Mouse (Mus musculus) hindbrain, embryonic 11.5 days (tissue): ENCODE data around the gene Caly. TPM values are rescaled to one million over a fixed set of nuclear protein-coding genes. Genes with fewer than 3 reads are reported as not detected.

Experiments used
- ATAC-seq: fragments of 200-750 bp; cut with Nextera tagmentation; 2 replicates; pipeline ENCODE4 v1.8.0; 2017; ENCODE audit warnings: mild to moderate bottlenecking, moderate TSS enrichment, moderate library complexity; ENCODE audit not compliant: low FRiP score
- DNase-seq: peaks from one replicate; pipeline ENCODE4 v3.0.0-alpha.2; 2015; ENCODE audit warnings: low spot score
- H3K27ac ChIP-seq: fragments of 300-500 bp; sonication (generic); 2 replicates; pipeline ENCODE4 v1.5.1; 2014; ENCODE audit warnings: mild to moderate bottlenecking, low read depth, low read length
- H3K27me3 ChIP-seq: fragments of 300-500 bp; sonication (generic); 2 replicates; pipeline ENCODE4 v1.6.1; 2014; ENCODE audit warnings: mild to moderate bottlenecking, low read length, moderate library complexity, mixed read lengths; ENCODE audit not compliant: control insufficient read depth, insufficient read depth
- H3K36me3 ChIP-seq: fragments of 300-500 bp; sonication (generic); 2 replicates; pipeline ENCODE4 v1.6.1; 2014; ENCODE audit warnings: mild to moderate bottlenecking, low read length, moderate library complexity, mixed read lengths; ENCODE audit not compliant: control insufficient read depth, insufficient read depth
- H3K4me1 ChIP-seq: fragments of 300-500 bp; sonication (generic); replicated peaks from 2 replicates; pipeline ENCODE4 v1.6.1; 2014; ENCODE audit warnings: low read length, mixed read lengths; ENCODE audit not compliant: control insufficient read depth, insufficient read depth
- H3K4me2 ChIP-seq: fragments of 300-500 bp; sonication (generic); replicated peaks from 2 replicates; pipeline ENCODE4 v1.6.1; 2014; ENCODE audit warnings: mild to moderate bottlenecking, low read depth, low read length
- H3K4me3 ChIP-seq: fragments of 300-500 bp; sonication (generic); 2 replicates; pipeline ENCODE4 v1.5.1; 2014; ENCODE audit warnings: low read depth, low read length
- H3K9ac ChIP-seq: fragments of 300-500 bp; sonication (generic); 2 replicates; pipeline ENCODE4 v1.6.1; 2014; ENCODE audit warnings: low read depth, low read length
- H3K9me3 ChIP-seq: fragments of 300-500 bp; sonication (generic); 2 replicates; pipeline ENCODE4 v1.6.1; 2016; ENCODE audit warnings: low read length; ENCODE audit not compliant: control insufficient read depth
- WGBS: fragments of 180-500 bp; shearing (Covaris S2); extraction: QIAGEN DNeasy Blood & Tissue Kit; methylation state at CpG from one replicate; pipeline ENCODE4 v1.1.7; 2014; 5-methylcytosine and 5-hydroxymethylcytosine counted together
- polyA plus RNA-seq: library from polyadenylated mRNA; unstranded; fragments of >200 nt; fragmentation: Nextera tagmentation; extraction: Ambion mirVana; gene quantifications from 2 replicates; pipeline ENCODE4 v1.2.1, GENCODE M21; 2014

The Caly gene
- polyA plus RNA-seq, 1 experiment from 2014 or later, result 12.1 TPM

- Histone ChIP-seq H3K9ac (peak overlapping the region; percentile 52), H3K36me3 (no peaks in the 10 kb centered on the region), H3K4me1 (peaks cover 25% of the 10 kb centered on the region), H3K27ac (peak overlapping the region; percentile 97), H3K27me3 (peaks cover 18% of the 10 kb centered on the region), H3K9me3 (no peaks in the 10 kb centered on the region), H3K4me3 (peak overlapping the region; percentile 36), H3K4me2 (peak overlapping the region; percentile 66)
- DNase-seq (peak; percentile 93), ATAC-seq (peak; percentile 84)
- WGBS, result 2% methylated on average over 53 of the region's 53 CpGs
Measured at GRCm38 (mm10) chr7:140057413-140058407, 24.6 kb downstream of the Caly start.

- DNase-seq, result no peak
- Histone ChIP-seq H3K9ac (no peak overlapping the region), H3K27ac (no peak overlapping the region), H3K4me3 (no peak overlapping the region), H3K4me1 (peaks cover 7% of the 10 kb centered on the region), H3K9me3 (no peaks in the 10 kb centered on the region), H3K36me3 (no peaks in the 10 kb centered on the region), H3K4me2 (no peak overlapping the region), H3K27me3 (peaks cover 18% of the 10 kb centered on the region; the same call in 1 of the 2 replicates)
- 86% methylated on average over 4 of the region's 4 CpGs for WGBS
- ATAC-seq, result no peak
Measured at GRCm38 (mm10) chr7:140054124-140054523, 28.2 kb downstream of the Caly start.

- Histone ChIP-seq H3K27me3 (peaks cover 49% of the 10 kb centered on the region), H3K9ac (peak overlapping the region; percentile 74), H3K9me3 (no peaks in the 10 kb centered on the region), H3K4me3 (peak overlapping the region; percentile 50), H3K36me3 (no peaks in the 10 kb centered on the region), H3K4me2 (peak overlapping the region; percentile 74), H3K4me1 (no peaks in the 10 kb centered on the region), H3K27ac (peak overlapping the region; percentile 60)
- peak; percentile 81 for DNase-seq
- under 1% methylated on average over 34 of the region's 34 CpGs for WGBS
- peak; percentile 86 for ATAC-seq
Measured at GRCm38 (mm10) chr7:140049115-140049689, 33.1 kb downstream of the Caly start.

GRCm38 (mm10) chr7:140048361-140049114 lies 33.8 kb downstream of the Caly start, which contains the start of gene Msx3:
TSS of gene Msx3 (minus strand) at chr7:140049089.
- Histone ChIP-seq H3K27ac (peak within 1 kb of the TSS; percentile 60), H3K36me3 (no peaks in the 10 kb centered on the region), H3K4me2 (peak within 1 kb of the TSS; percentile 74), H3K4me3 (peak within 1 kb of the TSS; percentile 50), H3K27me3 (peaks cover 49% of the 10 kb centered on the region), H3K9me3 (no peaks in the 10 kb centered on the region), H3K9ac (peak within 1 kb of the TSS; percentile 74), H3K4me1 (no peaks in the 10 kb centered on the region)
- ATAC-seq (peak; percentile 28), DNase-seq (no peak)
- 1% methylated on average over 55 of the region's 56 CpGs for WGBS

- DNase-seq, result peak; percentile 71
- H3K4me1 ChIP-seq, result no peaks in the 10 kb centered on the region
- H3K36me3 ChIP-seq, result no peaks in the 10 kb centered on the region
- H3K4me2 ChIP-seq, result peak overlapping the region; percentile 74
- peak overlapping the region; percentile 60 for H3K27ac ChIP-seq
- H3K27me3 ChIP-seq, result peaks cover 49% of the 10 kb centered on the region
- peak overlapping the region; percentile 50 for H3K4me3 ChIP-seq
- 1% methylated on average over 33 of the region's 33 CpGs for WGBS
- H3K9ac ChIP-seq, result peak overlapping the region; percentile 74
- ATAC-seq, result 0 out of 2 replicates have a peak, but pooled peaks have one; percentile 20
- H3K9me3 ChIP-seq, result no peaks in the 10 kb centered on the region
Measured at GRCm38 (mm10) chr7:140047811-140048311, 34.5 kb downstream of the Caly start.

GRCm38 (mm10) chr7:140045546-140045945 lies 36.8 kb downstream of the Caly start:
- Histone ChIP-seq H3K36me3 (no peaks in the 10 kb centered on the region), H3K9ac (no peak overlapping the region), H3K4me3 (no peak overlapping the region), H3K9me3 (no peaks in the 10 kb centered on the region), H3K4me2 (0 out of 2 replicates have a peak overlapping the region, but pooled peaks have one; percentile 4), H3K27me3 (peaks cover 40% of the 10 kb centered on the region), H3K4me1 (no peaks in the 10 kb centered on the region), H3K27ac (no peak overlapping the region)
- no peak for DNase-seq
- WGBS, result 82% methylated on average over 4 of the region's 4 CpGs
- no peak for ATAC-seq

- H3K4me2 ChIP-seq, result no peak overlapping the region
- H3K36me3 ChIP-seq, result no peaks in the 10 kb centered on the region
- H3K9me3 ChIP-seq, result no peaks in the 10 kb centered on the region
- no peak for DNase-seq
- no peak for ATAC-seq
- H3K9ac ChIP-seq, result no peak overlapping the region
- 65% methylated on average over 3 of the region's 3 CpGs for WGBS
- H3K4me1 ChIP-seq, result no peaks in the 10 kb centered on the region
- H3K27me3 ChIP-seq, result peaks cover 19% of the 10 kb centered on the region
- no peak overlapping the region for H3K4me3 ChIP-seq
- H3K27ac ChIP-seq, result no peak overlapping the region
Measured at GRCm38 (mm10) chr7:140042728-140043127, 39.6 kb downstream of the Caly start.

- WGBS, result 58% methylated on average over 3 of the region's 3 CpGs
- Histone ChIP-seq H3K27ac (no peak overlapping the region), H3K9ac (peak overlapping the region; percentile 86), H3K4me3 (peak overlapping the region; percentile 89), H3K4me2 (peak overlapping the region; percentile 79), H3K27me3 (no peaks in the 10 kb centered on the region), H3K9me3 (no peaks in the 10 kb centered on the region), H3K4me1 (peaks cover 6% of the 10 kb centered on the region; the same call in 1 of the 2 replicates), H3K36me3 (0 out of 2 replicates have a peak, but pooled peaks cover 2% of the 10 kb centered on the region)
- ATAC-seq, result no peak; the same call in 1 of the 2 replicates
- DNase-seq, result no peak
Measured at GRCm38 (mm10) chr7:140037171-140037555, 45.2 kb downstream of the Caly start.
